Mouse (Mus musculus) midbrain, embryonic 12.5 days (tissue): ENCODE results near the gene Ggn. TPM values are rescaled to one million over a fixed set of nuclear protein-coding genes. Genes with fewer than 3 reads are reported as not detected.

ENCODE experiments used
- ATAC-seq: fragments of 200-750 bp; cut with Nextera tagmentation; 2 replicates; pipeline ENCODE4 v1.8.0; 2017; ENCODE audit warnings: low read depth, moderate TSS enrichment, moderate library complexity; ENCODE audit not compliant: low FRiP score
- H3K27ac ChIP-seq: fragments of 300-500 bp; sonication (generic); replicated peaks from 2 replicates; pipeline ENCODE4 v1.5.1; 2016; ENCODE audit warnings: mild to moderate bottlenecking
- H3K27me3 ChIP-seq: fragments of 300-500 bp; sonication (generic); 2 replicates; pipeline ENCODE4 v1.6.1; 2016; ENCODE audit warnings: mild to moderate bottlenecking
- H3K36me3 ChIP-seq: fragments of 300-500 bp; sonication (generic); 2 replicates; pipeline ENCODE4 v1.6.1; 2016
- H3K4me1 ChIP-seq: fragments of 300-500 bp; sonication (generic); 2 replicates; pipeline ENCODE4 v1.6.1; 2016
- H3K4me2 ChIP-seq: fragments of 300-500 bp; sonication (generic); replicated peaks from 2 replicates; pipeline ENCODE4 v1.6.1; 2016; ENCODE audit warnings: mild to moderate bottlenecking, moderate library complexity
- H3K4me3 ChIP-seq: fragments of 300-500 bp; sonication (generic); 2 replicates; pipeline ENCODE4 v1.5.1; 2016; ENCODE audit warnings: mild to moderate bottlenecking
- H3K9ac ChIP-seq: fragments of 300-500 bp; sonication (generic); replicated peaks from 2 replicates; pipeline ENCODE4 v1.6.1; 2016; ENCODE audit warnings: mild to moderate bottlenecking, moderate library complexity
- H3K9me3 ChIP-seq: fragments of 300-500 bp; sonication (generic); 2 replicates; pipeline ENCODE4 v1.6.1; 2016; ENCODE audit warnings: mild to moderate bottlenecking
- WGBS: fragments of 180-500 bp; shearing (Covaris S2); methylation state at CpG from one replicate; pipeline ENCODE4 v1.1.7; 2016; 5-methylcytosine and 5-hydroxymethylcytosine counted together
- polyA plus RNA-seq: library from polyadenylated mRNA; unstranded; fragments of >200 nt; fragmentation: Nextera tagmentation; extraction: Ambion mirVana; gene quantifications from 2 replicates; pipeline ENCODE4 v1.2.1, GENCODE M21; 2016

The Ggn gene
- polyA plus RNA-seq, 1 experiment from 2014 or later: 0.78 TPM

GRCm38 (mm10) chr7:29144006-29144405 is 26.0 kb upstream of the Ggn start:
- H3K27me3 ChIP-seq: no peaks in the 10 kb centered on the region
- ATAC-seq: no peak
- WGBS: 90% methylated on average over 4 of the region's 4 CpGs

GRCm38 (mm10) chr7:29146625-29147367 is 23.2 kb upstream of the Ggn start:
- H3K4me3 ChIP-seq: no peak overlapping the region
- WGBS: 83% methylated on average over 7 of the region's 7 CpGs

More at GRCm38 (mm10) chr7:29144006-29144405, 26.0 kb upstream of the Ggn start:
- H3K4me3 ChIP-seq: no peak overlapping the region
- H3K4me2 ChIP-seq: no peak overlapping the region
- H3K9me3 ChIP-seq: no peaks in the 10 kb centered on the region
- no peaks in the 10 kb centered on the region for H3K4me1 ChIP-seq
- H3K36me3 ChIP-seq: no peaks in the 10 kb centered on the region
- H3K27ac ChIP-seq: no peak overlapping the region
- no peak overlapping the region for H3K9ac ChIP-seq

GRCm38 (mm10) chr7:29148771-29149170 is 21.2 kb upstream of the Ggn start:
- 93% methylated on average over 15 of the region's 15 CpGs for WGBS
- no peak for ATAC-seq

More at GRCm38 (mm10) chr7:29146625-29147367, 23.2 kb upstream of the Ggn start:
- no peaks in the 10 kb centered on the region for H3K9me3 ChIP-seq
- no peaks in the 10 kb centered on the region; the same call in 1 of the 2 replicates for H3K27me3 ChIP-seq
- H3K4me2 ChIP-seq: no peak overlapping the region
- H3K9ac ChIP-seq: no peak overlapping the region
- no peaks in the 10 kb centered on the region for H3K36me3 ChIP-seq
- H3K4me1 ChIP-seq: no peaks in the 10 kb centered on the region
- no peak for ATAC-seq
- H3K27ac ChIP-seq: no peak overlapping the region

GRCm38 (mm10) chr7:29151486-29151885 is 18.5 kb upstream of the Ggn start:
- H3K9me3 ChIP-seq: no peaks in the 10 kb centered on the region
- 69% methylated on average over 10 of the region's 10 CpGs for WGBS
- H3K4me3 ChIP-seq: no peak overlapping the region

More at GRCm38 (mm10) chr7:29148771-29149170, 21.2 kb upstream of the Ggn start:
- no peak overlapping the region for H3K4me2 ChIP-seq
- H3K27ac ChIP-seq: no peak overlapping the region
- no peaks in the 10 kb centered on the region; the same call in 1 of the 2 replicates for H3K27me3 ChIP-seq
- H3K4me1 ChIP-seq: no peaks in the 10 kb centered on the region
- H3K36me3 ChIP-seq: no peaks in the 10 kb centered on the region
- H3K9ac ChIP-seq: no peak overlapping the region
- no peak overlapping the region for H3K4me3 ChIP-seq
- no peaks in the 10 kb centered on the region for H3K9me3 ChIP-seq

GRCm38 (mm10) chr7:29154018-29154720 is 15.8 kb upstream of the Ggn start:
- no peak overlapping the region for H3K4me3 ChIP-seq
- H3K9me3 ChIP-seq: no peaks in the 10 kb centered on the region
- H3K36me3 ChIP-seq: no peaks in the 10 kb centered on the region
- no peak overlapping the region for H3K27ac ChIP-seq
- no peak overlapping the region for H3K4me2 ChIP-seq
- no peak for ATAC-seq
- peaks cover 16% of the 10 kb centered on the region for H3K27me3 ChIP-seq
- H3K9ac ChIP-seq: no peak overlapping the region
- H3K4me1 ChIP-seq: peaks cover 9% of the 10 kb centered on the region; the same call in 1 of the 2 replicates
- WGBS: 94% methylated on average over 14 of the region's 14 CpGs

More at GRCm38 (mm10) chr7:29151486-29151885, 18.5 kb upstream of the Ggn start:
- H3K27ac ChIP-seq: no peak overlapping the region
- H3K9ac ChIP-seq: no peak overlapping the region
- H3K4me1 ChIP-seq: peaks cover 5% of the 10 kb centered on the region; the same call in 1 of the 2 replicates
- ATAC-seq: no peak
- H3K4me2 ChIP-seq: no peak overlapping the region
- H3K36me3 ChIP-seq: no peaks in the 10 kb centered on the region
- H3K27me3 ChIP-seq: no peaks in the 10 kb centered on the region; the same call in 1 of the 2 replicates

- Histone ChIP-seq H3K9ac (peak overlapping the region; percentile 79), H3K4me1 (peaks cover 9% of the 10 kb centered on the region; the same call in 1 of the 2 replicates), H3K27me3 (peaks cover 26% of the 10 kb centered on the region), H3K9me3 (no peaks in the 10 kb centered on the region), H3K4me3 (peak overlapping the region; percentile 79), H3K4me2 (peak overlapping the region; percentile 91), H3K27ac (peak overlapping the region; percentile 92), H3K36me3 (no peaks in the 10 kb centered on the region)
- peak; percentile 89 for ATAC-seq
- WGBS: 6% methylated on average over 37 of the region's 37 CpGs
Observed at GRCm38 (mm10) chr7:29155196-29155837, 14.7 kb upstream of the Ggn start.

GRCm38 (mm10) chr7:29155838-29156782 is 13.9 kb upstream of the Ggn start, which contains the start of gene Fam98c:
TSS of gene Fam98c (minus strand) at chr7:29156234.
- Histone ChIP-seq H3K4me2 (peak within 1 kb of the TSS; percentile 91), H3K4me3 (peak within 1 kb of the TSS; percentile 79), H3K36me3 (0 out of 2 replicates have a peak, but pooled peaks cover under 1% of the 10 kb centered on the region), H3K4me1 (peaks cover 9% of the 10 kb centered on the region; the same call in 1 of the 2 replicates), H3K27me3 (peaks cover 30% of the 10 kb centered on the region), H3K27ac (peak within 1 kb of the TSS; percentile 92), H3K9me3 (no peaks in the 10 kb centered on the region), H3K9ac (peak within 1 kb of the TSS; percentile 79)
- peak; percentile 80 for ATAC-seq
- 4% methylated on average over 68 of the region's 68 CpGs for WGBS

- peaks cover 37% of the 10 kb centered on the region for H3K27me3 ChIP-seq
- no peak for ATAC-seq
- no peak overlapping the region for H3K4me2 ChIP-seq
- H3K4me1 ChIP-seq: peaks cover 13% of the 10 kb centered on the region; the same call in 1 of the 2 replicates
- no peak overlapping the region for H3K4me3 ChIP-seq
- no peak overlapping the region for H3K9ac ChIP-seq
- peaks cover 12% of the 10 kb centered on the region for H3K36me3 ChIP-seq
- 2% methylated on average over 5 of the region's 5 CpGs for WGBS
- H3K9me3 ChIP-seq: no peaks in the 10 kb centered on the region
- H3K27ac ChIP-seq: no peak overlapping the region
Observed at GRCm38 (mm10) chr7:29158264-29158663, 11.7 kb upstream of the Ggn start.

- Histone ChIP-seq H3K4me1 (0 out of 2 replicates have a peak, but pooled peaks cover 9% of the 10 kb centered on the region), H3K4me2 (no peak overlapping the region), H3K36me3 (peaks cover 12% of the 10 kb centered on the region), H3K27ac (no peak overlapping the region), H3K9me3 (no peaks in the 10 kb centered on the region), H3K9ac (no peak overlapping the region), H3K4me3 (no peak overlapping the region), H3K27me3 (peaks cover 45% of the 10 kb centered on the region)
- whole genome bisulfite sequencing: 86% methylated on average over 5 of the region's 5 CpGs
- no peak for ATAC-seq
Observed at GRCm38 (mm10) chr7:29162294-29162693, 7.7 kb upstream of the Ggn start.

GRCm38 (mm10) chr7:29162750-29163525 is 7.1 kb upstream of the Ggn start:
- H3K9me3 ChIP-seq: no peaks in the 10 kb centered on the region
- H3K27me3 ChIP-seq: peaks cover 47% of the 10 kb centered on the region
- 18% methylated on average over 9 of the region's 9 CpGs for WGBS
- ATAC-seq: no peak
- peaks cover 13% of the 10 kb centered on the region for H3K4me1 ChIP-seq
- peaks cover 12% of the 10 kb centered on the region for H3K36me3 ChIP-seq
- H3K9ac ChIP-seq: no peak overlapping the region
- H3K4me2 ChIP-seq: no peak overlapping the region
- no peak overlapping the region for H3K27ac ChIP-seq
- no peak overlapping the region for H3K4me3 ChIP-seq
